Mouse (Mus musculus): ENCODE data around the gene Rps6ka2.

GRCm38 (mm10) chr17:7278702-7279242, 108.9 kb downstream of the Rps6ka2 start:
- TF ChIP-seq POLR2A (IDR thresholded peaks at IDR 0.05; ENCODE audit: borderline replicate concordance, extremely low read depth, insufficient read depth, insufficient read length, poor library complexity, severe bottlenecking) (no peak), CTCF (IDR thresholded peaks at IDR 0.05; ENCODE audit: borderline replicate concordance, extremely low read depth, insufficient read depth, insufficient read length) (no peak)
